Mouse (Mus musculus) T-cell, adult 66 days (primary cell): ENCODE results near the gene Trpc2. TPM values are rescaled to one million over a fixed set of nuclear protein-coding genes. Genes with fewer than 3 reads are reported as not detected.

Experiments
- total RNA-seq, 2 experiments: library from RNA; stranded (reverse); gene quantifications; 3 replicates in 1 of 2; 4 replicates in 1 of 2; pipeline ENCODE4 v1.2.4; 2023

Trpc2 gene
- total RNA-seq: 1 to 10 TPM in 1 of 2 experiments, under 1 TPM in 1; 0.50 to 1.8 TPM

DNA sequence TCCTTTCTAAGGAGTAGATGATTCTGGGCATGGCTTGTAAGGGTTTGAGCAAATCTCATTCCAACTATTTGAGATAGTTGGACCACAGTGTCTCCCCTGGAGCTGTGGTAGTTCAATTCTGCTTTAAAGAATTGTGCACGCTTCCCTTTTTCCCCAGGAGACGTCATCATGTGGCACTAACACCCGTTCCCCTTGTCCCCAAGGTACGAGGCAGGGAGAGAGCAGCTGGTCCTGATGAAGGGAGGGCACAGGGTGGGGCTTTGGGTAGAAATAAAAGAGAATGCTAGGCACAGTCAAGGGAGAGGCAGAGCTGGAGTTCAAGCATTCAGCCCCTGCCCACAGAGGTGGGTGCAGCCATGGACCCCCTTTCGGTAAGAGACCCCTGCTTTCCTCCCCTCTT, at the start of gene Trpc2:
Trpc2 (plus strand) TSS at position 301 of the 400 bp plus-strand sequence.

DNA sequence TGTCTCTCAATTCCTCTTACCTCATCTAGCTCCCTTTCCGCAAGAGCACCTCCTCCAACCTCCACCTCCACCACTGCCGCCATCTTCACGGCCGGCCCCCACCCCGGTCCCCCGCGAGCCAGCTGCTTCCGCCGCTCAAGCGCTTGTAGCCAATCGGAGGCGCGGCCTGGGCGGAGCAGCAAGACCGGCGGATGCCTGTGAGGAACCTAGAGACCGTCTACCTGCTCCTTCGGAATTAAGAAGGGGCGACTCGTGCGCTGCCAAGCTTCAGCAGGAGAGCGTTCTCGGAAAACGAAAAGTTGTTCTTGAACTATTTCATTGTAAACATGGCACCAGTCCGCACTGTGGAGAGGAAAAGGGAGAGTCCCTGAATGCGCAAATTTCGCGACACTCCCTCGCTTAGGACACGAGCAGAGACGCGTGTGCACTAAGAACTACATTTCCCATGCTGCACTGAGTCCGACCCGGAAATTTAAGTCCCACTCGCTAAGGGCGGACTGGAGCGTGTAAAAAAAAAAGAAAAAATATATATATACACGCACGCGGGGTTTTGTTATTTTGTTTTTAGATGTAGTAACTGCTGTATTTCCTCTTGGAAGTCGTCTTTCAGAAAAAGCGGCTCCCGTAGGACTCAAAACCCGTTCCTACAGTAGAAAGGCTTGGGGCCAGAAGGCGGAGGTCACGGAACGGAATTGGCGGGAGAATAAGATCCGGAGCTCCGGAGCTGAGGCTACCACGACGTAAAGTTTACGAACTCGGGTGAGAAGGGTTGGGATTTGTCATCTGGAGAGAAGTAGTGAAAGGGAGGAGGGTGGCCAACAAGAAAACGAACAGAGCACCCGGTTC, 17.6 kb upstream of the Trpc2 start, which contains the start of the genes Rnf121, Xndc1 and Xntrpc:
Rnf121 (minus strand) TSS at position 424 of the 846 bp plus-strand sequence.
Xndc1 (plus strand) TSS at position 466 of the 846 bp plus-strand sequence.
Xntrpc (plus strand) TSS at position 668 of the 846 bp plus-strand sequence.

DNA sequence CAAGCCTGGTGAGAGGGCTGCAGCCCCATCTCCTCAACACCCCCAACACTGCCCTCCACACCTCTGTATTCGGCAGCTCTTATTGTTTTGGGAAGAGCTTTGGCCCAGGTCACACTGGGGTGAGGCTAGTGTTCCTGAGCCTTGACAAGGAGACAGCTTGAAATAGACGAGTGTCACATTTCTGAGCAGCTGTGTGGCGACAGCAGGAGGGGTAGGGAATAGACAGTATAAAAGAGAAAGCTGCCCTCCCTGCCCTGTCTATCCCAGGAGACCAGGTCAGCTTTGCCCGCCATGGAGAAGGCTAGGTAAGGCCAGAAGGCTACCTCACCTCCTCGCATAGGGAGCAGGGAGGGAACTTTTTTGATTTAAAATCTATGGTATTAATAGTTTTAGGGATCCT, 18.6 kb downstream of the Trpc2 start, which contains the start of gene Art1:
Art1 (plus strand) TSS at position 257 of the 400 bp plus-strand sequence.

DNA sequence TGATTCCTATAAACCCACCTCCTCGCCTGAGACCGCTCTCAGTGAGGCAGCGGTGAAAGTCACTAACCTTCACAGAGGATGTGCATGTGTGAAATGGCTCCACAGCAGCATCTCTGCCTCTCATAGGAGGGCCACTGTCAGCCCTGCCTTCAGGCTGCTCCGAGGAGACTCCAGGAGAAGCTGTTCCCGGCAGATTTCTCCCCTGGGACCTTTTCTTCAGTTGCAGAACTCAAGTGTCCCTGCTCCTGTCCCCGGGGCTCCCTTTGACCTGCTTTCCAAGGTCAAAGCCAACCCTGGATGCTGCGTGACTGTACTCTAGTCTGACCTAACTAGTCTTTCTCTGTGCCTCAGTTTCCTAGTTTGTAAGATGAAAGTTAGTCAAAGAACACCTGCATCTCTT, 26.3 kb downstream of the Trpc2 start, which contains the start of gene Art5:
Art5 (minus strand) TSS at position 319 of the 400 bp plus-strand sequence.

DNA sequence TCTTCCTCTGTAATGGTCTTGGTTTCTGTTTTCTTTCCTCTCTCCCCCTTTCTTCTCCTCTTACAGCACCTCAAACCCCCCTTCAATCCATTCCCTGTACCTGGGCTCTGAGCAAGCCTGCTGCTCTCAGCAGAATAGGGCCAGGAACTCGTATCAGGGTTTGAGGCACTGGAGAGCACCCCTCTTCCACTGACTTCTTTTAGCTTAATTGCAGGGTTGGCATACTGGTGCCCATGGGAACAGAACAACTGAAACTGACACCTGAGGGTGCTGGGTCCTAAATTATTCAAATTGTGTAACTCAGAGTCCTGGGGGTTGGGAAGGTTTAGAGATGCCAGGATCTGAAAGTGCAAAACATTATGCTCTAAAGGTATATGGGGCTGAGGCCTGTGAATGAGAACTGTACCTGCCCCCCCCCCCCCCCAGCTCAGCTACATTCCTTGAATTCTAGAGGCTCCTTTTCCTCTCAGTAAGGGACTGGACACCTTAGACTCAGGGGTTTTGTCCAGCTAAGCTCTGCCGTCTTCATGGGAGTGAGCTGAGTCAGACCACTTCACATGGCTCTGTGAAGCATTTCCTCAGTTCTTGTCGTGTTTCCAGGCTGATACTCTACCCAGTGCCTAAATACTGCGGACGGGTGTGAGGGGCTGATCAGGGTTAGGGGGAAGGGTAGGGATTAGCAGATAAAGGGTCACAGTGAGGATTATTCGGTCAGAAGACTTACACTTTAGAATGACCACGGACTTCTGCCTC, 33.8 kb downstream of the Trpc2 start, which contains the start of gene Chrna10:
Chrna10 (minus strand) TSS at position 250 of the 753 bp plus-strand sequence.

Other genes with a start within 250 kb of the Trpc2 start
- 10 to 100 TPM; 14.6 to 17.7 TPM for gene Inppl1, start 244.9 kb upstream of the Trpc2 start, total RNA-seq
- gene Folr2, start 225.9 kb upstream of the Trpc2 start, total RNA-seq: not detected
- gene Anapc15, start 219.4 kb upstream of the Trpc2 start, total RNA-seq: 10 to 100 TPM; 36.0 to 56.9 TPM
- gene Folr1, start 212.3 kb upstream of the Trpc2 start, total RNA-seq: not detected
- gene Lamtor1, start 177.2 kb upstream of the Trpc2 start, total RNA-seq: 10 to 100 TPM; 64.2 to 67.1 TPM
- not detected for gene Tomt, start 176.8 kb upstream of the Trpc2 start, total RNA-seq
- 1 to 10 TPM; 1.5 to 2.1 TPM for gene Lrrc51, start 149.2 kb upstream of the Trpc2 start, total RNA-seq
- 100 to 1,000 TPM; 318 to 347 TPM for gene Numa1, start 149.0 kb upstream of the Trpc2 start, total RNA-seq
- gene Il18bp, start 64.4 kb upstream of the Trpc2 start, total RNA-seq: 10 to 100 TPM; 13.5 to 15.8 TPM
- 10 to 100 TPM; 35.6 to 39.4 TPM for gene Rnf121, start 17.6 kb upstream of the Trpc2 start, total RNA-seq
- 10 to 100 TPM; 40.8 to 52.2 TPM for gene Xndc1, start 17.6 kb upstream of the Trpc2 start, total RNA-seq
- gene Xntrpc, start 17.4 kb upstream of the Trpc2 start, total RNA-seq: 1 to 10 TPM; 7.6 to 7.9 TPM
- gene Art1, start 18.6 kb downstream of the Trpc2 start, total RNA-seq: under 1 TPM in 1 of 2 experiments, not detected in 1; 0.38 TPM
- gene Art5, start 26.4 kb downstream of the Trpc2 start, total RNA-seq: under 1 TPM; 0.61 to 0.77 TPM
- gene Chrna10, start 33.7 kb downstream of the Trpc2 start, total RNA-seq: not detected
- gene Nup98, start 127.1 kb downstream of the Trpc2 start, total RNA-seq: 100 to 1,000 TPM in 1 of 2 experiments, 10 to 100 TPM in 1; 92.0 to 102 TPM
- 10 to 100 TPM; 38.8 to 39.7 TPM for gene Pgap2, start 127.1 kb downstream of the Trpc2 start, total RNA-seq
- 100 to 1,000 TPM; 148 to 179 TPM for gene Rhog, start 172.9 kb downstream of the Trpc2 start, total RNA-seq
- gene Stim1, start 184.7 kb downstream of the Trpc2 start, total RNA-seq: 100 to 1,000 TPM; 178 to 179 TPM